Mouse (Mus musculus) CH12.LX (cell line): ENCODE measurements at regions not wholly inside any gene's neighbourhood (a gene's known extent, or its start where the extent isn't known, plus 50 kb on each side); places are given as distances from the start of the nearest gene placed in this dataset.
A peak's percentile ranks its signal among the peaks of the same experiment; 100 is the strongest.

Experiments
- DNase-seq: peaks from one replicate; pipeline ENCODE4 v3.0.0-alpha.2; 2013; ENCODE audit errors: extremely low read depth
- H3K27ac ChIP-seq: 2 replicates; pipeline ENCODE4 v1.5.1; 2012; ENCODE audit warnings: low read depth, mild to moderate bottlenecking, control low read depth, moderate library complexity; ENCODE audit not compliant: insufficient read depth
- H3K27me3 ChIP-seq: replicated peaks from 2 replicates; pipeline ENCODE3; 2012; ENCODE audit warnings: inconsistent platforms
- H3K36me3 ChIP-seq, 2 experiments: replicated peaks in 1 of 2; 2 replicates each; pipeline versions ENCODE3 to v1.6.1; 2012; ENCODE audit warnings: inconsistent platforms in 1 of 2, low read length in 1 of 2, mild to moderate bottlenecking in 1 of 2, mixed read lengths in 1 of 2, moderate library complexity in 1 of 2; ENCODE audit not compliant: control insufficient read depth in 1 of 2, insufficient read depth in 1 of 2
- H3K4me1 ChIP-seq, 2 experiments: 2 replicates each; pipeline ENCODE4 v1.6.1; 2012; ENCODE audit warnings: inconsistent platforms in 1 of 2, moderate library complexity in 1 of 2; ENCODE audit not compliant: insufficient read depth in 2 of 2, control insufficient read depth in 1 of 2
- H3K4me2 ChIP-seq: 2 replicates; pipeline ENCODE4 v1.6.1; 2012; ENCODE audit warnings: low read depth, mild to moderate bottlenecking, control low read depth; ENCODE audit not compliant: poor library complexity, insufficient read depth, severe bottlenecking
- H3K4me3 ChIP-seq, 3 experiments: fragments of 150-350 bp in 1 of 3; sonication (generic) in 1 of 3; replicated peaks in 1 of 3; 2 replicates each; pipeline versions ENCODE3 to v1.5.1; 2011 to 2012; ENCODE audit warnings: low read depth in 2 of 3, low read length in 2 of 3, mild to moderate bottlenecking in 2 of 3, moderate library complexity in 2 of 3, control low read depth in 1 of 3, improper control_type of control experiment in 1 of 3, inconsistent platforms in 1 of 3, mixed read lengths in 1 of 3; ENCODE audit not compliant: poor library complexity in 1 of 3
- H3K79me2 ChIP-seq: replicated peaks from 2 replicates; pipeline ENCODE4 v1.6.1; 2012; ENCODE audit warnings: mild to moderate bottlenecking, moderate library complexity; ENCODE audit not compliant: control insufficient read depth, poor library complexity, insufficient read depth, severe bottlenecking; ENCODE audit errors: extremely low read depth
- H3K9ac ChIP-seq: 2 replicates; pipeline ENCODE4 v1.6.1; 2012; ENCODE audit warnings: low read depth, mild to moderate bottlenecking, control low read depth, moderate library complexity; ENCODE audit not compliant: insufficient read depth
- H3K9me3 ChIP-seq: replicated peaks from 2 replicates; pipeline ENCODE3; 2012; ENCODE audit warnings: low read length, inconsistent platforms, mixed read lengths
- BHLHE40 ChIP-seq: IDR thresholded peaks from 2 replicates; pipeline ENCODE4 v1.6.1; 2011; ENCODE audit warnings: mild to moderate bottlenecking, low read depth, low read length, improper control_type of control experiment
- CHD1 ChIP-seq: IDR thresholded peaks from 2 replicates; pipeline ENCODE4 v1.6.1; 2012; ENCODE audit warnings: low read depth, low read length, improper control_type of control experiment, inconsistent platforms
- E2F4 ChIP-seq: IDR thresholded peaks from 2 replicates; pipeline ENCODE4 v1.6.1; 2011; ENCODE audit warnings: low read depth, low read length, improper control_type of control experiment; ENCODE audit not compliant: insufficient replicate concordance
- ELF1 ChIP-seq: IDR thresholded peaks from 2 replicates; pipeline ENCODE4 v1.6.1; 2014; ENCODE audit warnings: low read depth, mild to moderate bottlenecking, inconsistent platforms, low read length, improper control_type of control experiment
- GABPA ChIP-seq: IDR thresholded peaks from 2 replicates; pipeline ENCODE4 v1.6.1; 2012; ENCODE audit warnings: low read depth, low read length, improper control_type of control experiment, inconsistent platforms; ENCODE audit not compliant: insufficient replicate concordance
- JUN ChIP-seq: IDR thresholded peaks from 2 replicates; pipeline ENCODE4 v1.6.1; 2011; ENCODE audit warnings: low read depth, mild to moderate bottlenecking, low read length, improper control_type of control experiment, moderate library complexity; ENCODE audit not compliant: insufficient read depth
- JUND ChIP-seq: conservative IDR thresholded peaks from 2 replicates; pipeline ENCODE4 v1.6.1; 2011; ENCODE audit warnings: low read depth, low read length, improper control_type of control experiment
- MAFK ChIP-seq: IDR thresholded peaks from 2 replicates; pipeline ENCODE4 v1.6.1; 2011; ENCODE audit warnings: low read length, improper control_type of control experiment; ENCODE audit not compliant: insufficient replicate concordance
- MAX ChIP-seq: IDR thresholded peaks from 2 replicates; pipeline ENCODE4 v1.6.1; 2011; ENCODE audit warnings: low read length, improper control_type of control experiment
- MEF2A ChIP-seq: IDR thresholded peaks from 2 replicates; pipeline ENCODE4 v1.6.1; 2014; ENCODE audit warnings: low read depth, mild to moderate bottlenecking, inconsistent platforms, low read length, improper control_type of control experiment, borderline replicate concordance
- MXI1 ChIP-seq: IDR thresholded peaks from 2 replicates; pipeline ENCODE4 v1.6.1; 2011; ENCODE audit warnings: mild to moderate bottlenecking, low read depth, low read length, improper control_type of control experiment
- MYC ChIP-seq: IDR thresholded peaks from 2 replicates; pipeline ENCODE4 v1.6.1; 2011; ENCODE audit warnings: low read depth, mild to moderate bottlenecking, improper control_type of control experiment, low read length
- NRF1 ChIP-seq: IDR thresholded peaks from 2 replicates; pipeline ENCODE4 v1.6.1; 2014; ENCODE audit warnings: low read depth, mild to moderate bottlenecking, inconsistent platforms, low read length, improper control_type of control experiment, moderate library complexity
- PAX5 ChIP-seq: IDR thresholded peaks from 2 replicates; pipeline ENCODE4 v1.6.1; 2012; ENCODE audit warnings: low read length, inconsistent platforms, mixed read lengths
- RAD21 ChIP-seq: IDR thresholded peaks from 2 replicates; pipeline ENCODE4 v1.6.1; 2011; ENCODE audit warnings: low read depth, mild to moderate bottlenecking, low read length, improper control_type of control experiment, moderate library complexity
- RCOR1 ChIP-seq: conservative IDR thresholded peaks from 2 replicates; pipeline ENCODE4 v1.6.1; 2012; ENCODE audit warnings: low read depth, mild to moderate bottlenecking, inconsistent platforms, low read length, improper control_type of control experiment
- TBP ChIP-seq: conservative IDR thresholded peaks from 2 replicates; pipeline ENCODE4 v1.6.1; 2011; ENCODE audit warnings: low read depth, low read length, improper control_type of control experiment
- TCF12 ChIP-seq: IDR thresholded peaks from 2 replicates; pipeline ENCODE4 v1.6.1; 2014; ENCODE audit warnings: low read depth, mild to moderate bottlenecking, inconsistent platforms, low read length, improper control_type of control experiment
- UBTF ChIP-seq: IDR thresholded peaks from 2 replicates; pipeline ENCODE4 v1.6.1; 2012; ENCODE audit warnings: low read depth, mild to moderate bottlenecking, inconsistent platforms, low read length, improper control_type of control experiment, moderate library complexity
- USF2 ChIP-seq: conservative IDR thresholded peaks from 2 replicates; pipeline ENCODE4 v1.6.1; 2011; ENCODE audit warnings: low read depth, low read length, improper control_type of control experiment
- ZC3H11A ChIP-seq: IDR thresholded peaks from 2 replicates; pipeline ENCODE4 v1.6.1; 2012; ENCODE audit warnings: low read depth, mild to moderate bottlenecking, inconsistent platforms, low read length, improper control_type of control experiment
- ZKSCAN1 ChIP-seq: IDR thresholded peaks from 2 replicates; pipeline ENCODE4 v1.6.1; 2012; ENCODE audit warnings: low read depth, inconsistent platforms, low read length, improper control_type of control experiment, borderline replicate concordance
- ZMIZ1 ChIP-seq: IDR thresholded peaks from 2 replicates; pipeline ENCODE4 v1.6.1; 2012; ENCODE audit warnings: low read depth, mild to moderate bottlenecking, inconsistent platforms, low read length, improper control_type of control experiment
- dilution Hi-C: fragments of 300-500 bp; cut with MboI; formaldehyde crosslinking; loops from 2 replicates; pipeline ENCODE4 v1.14.3; 2020; ENCODE audit warnings: low sequenced_read_pairs; ENCODE audit not compliant: extremely low pct_unique_long_range_greater_than_20kb, extremely low pct_ligation_motif_present
- in situ Hi-C: fragments of 300-500 bp; cut with MboI; formaldehyde crosslinking; loops from 3 replicates; pipeline ENCODE4 v1.14.3; 2019; ENCODE audit warnings: low sequenced_read_pairs, low pct_ligation_motif_present, low pct_unique_long_range_greater_than_20kb, mixed read lengths

- Histone ChIP-seq H3K9ac (no peak overlapping the region), H3K79me2 (no peaks in the 10 kb centered on the region), H3K27ac (no peak overlapping the region), H3K4me2 (no peak overlapping the region), H3K27me3 (no peaks in the 10 kb centered on the region), H3K36me3 (no peaks in the 10 kb centered on the region), H3K9me3 (no peaks in the 10 kb centered on the region), H3K4me3 (no peak overlapping the region), H3K4me1 (peaks cover 3 to 16% of the 10 kb centered on the region in 2 experiments)
- DNase-seq, result no peak
- TF ChIP-seq JUN (no peak), JUND (no peak), UBTF (no peak), ELF1 (no peak), RAD21 (no peak), MEF2A (no peak), NRF1 (no peak), MAX (no peak), USF2 (no peak), TBP (no peak), MXI1 (no peak), TCF12 (no peak), ZKSCAN1 (no peak), RCOR1 (no peak), CHD1 (no peak), GABPA (no peak), ZC3H11A (no peak), BHLHE40 (no peak)
- TF ChIP-seq, all 38 proteins: peak for 0
- dilution Hi-C loops (no loop called here), in situ Hi-C loops (loop anchor here (25.0 kb wide), 1 partner anchor 985 kb away; no protein-coding TSS in a partner anchor)
These were observed 110.0 kb downstream of the Tmem17 start for GRCm38 (mm10) chr11:22621868-22622267.

GRCm38 (mm10) chr11:22622496-22622997 lies 110.7 kb downstream of the Tmem17 start:
- Histone ChIP-seq H3K27ac (no peak overlapping the region), H3K9ac (no peak overlapping the region)

More at GRCm38 (mm10) chr11:22622496-22622997, 110.7 kb downstream of the Tmem17 start:
- Histone ChIP-seq H3K4me3 (no peak overlapping the region), H3K27me3 (no peaks in the 10 kb centered on the region), H3K9me3 (no peaks in the 10 kb centered on the region), H3K79me2 (no peaks in the 10 kb centered on the region), H3K4me1 (peaks cover 3 to 15% of the 10 kb centered on the region in 2 experiments), H3K36me3 (no peaks in the 10 kb centered on the region), H3K4me2 (no peak overlapping the region)
- dilution Hi-C loops (no loop called here), in situ Hi-C loops (loop anchor here (25.0 kb wide), 1 partner anchor 985 kb away; no protein-coding TSS in a partner anchor)
- no peak for DNase-seq
- TF ChIP-seq ZMIZ1 (no peak), MAFK (peak; percentile 79; the same call in 1 of the 2 replicates), MYC (no peak), RCOR1 (no peak), UBTF (no peak), BHLHE40 (no peak), E2F4 (no peak), PAX5 (no peak)
